Mouse (Mus musculus) neural tube, embryonic 15.5 days (tissue): ENCODE measurements around the gene Zfp354c. TPM values are rescaled to one million over a fixed set of nuclear protein-coding genes. Genes with fewer than 3 reads are reported as not detected.

Experiments used
- ATAC-seq: fragments of 200-750 bp; cut with Nextera tagmentation; 2 replicates; pipeline ENCODE4 v1.8.0; 2017; ENCODE audit warnings: mild to moderate bottlenecking, moderate TSS enrichment, moderate library complexity; ENCODE audit not compliant: low FRiP score
- H3K27ac ChIP-seq: fragments of 300-500 bp; sonication (generic); replicated peaks from 2 replicates; pipeline ENCODE4 v1.5.1; 2015; ENCODE audit warnings: mild to moderate bottlenecking, inconsistent platforms
- H3K27me3 ChIP-seq: fragments of 300-500 bp; sonication (generic); replicated peaks from 2 replicates; pipeline ENCODE4 v1.6.1; 2015; ENCODE audit warnings: inconsistent platforms
- H3K36me3 ChIP-seq: fragments of 300-500 bp; sonication (generic); 2 replicates; pipeline ENCODE4 v1.6.1; 2015; ENCODE audit warnings: inconsistent platforms
- H3K4me1 ChIP-seq: fragments of 300-500 bp; sonication (generic); 2 replicates; pipeline ENCODE4 v1.6.1; 2015; ENCODE audit warnings: inconsistent platforms
- H3K4me2 ChIP-seq: fragments of 300-500 bp; sonication (generic); 2 replicates; pipeline ENCODE4 v1.6.1; 2015; ENCODE audit warnings: inconsistent platforms, mild to moderate bottlenecking, moderate library complexity
- H3K4me3 ChIP-seq: fragments of 300-500 bp; sonication (generic); replicated peaks from 2 replicates; pipeline ENCODE4 v1.5.1; 2015; ENCODE audit warnings: mild to moderate bottlenecking, inconsistent platforms
- H3K9ac ChIP-seq: fragments of 300-500 bp; sonication (generic); replicated peaks from 2 replicates; pipeline ENCODE4 v1.6.1; 2015; ENCODE audit warnings: mild to moderate bottlenecking, inconsistent platforms
- H3K9me3 ChIP-seq: fragments of 300-500 bp; sonication (generic); replicated peaks from 2 replicates; pipeline ENCODE4 v1.6.1; 2016; ENCODE audit warnings: inconsistent platforms
- WGBS: fragments of 180-500 bp; shearing (Covaris S2); methylation state at CpG from one replicate; pipeline ENCODE4 v1.1.7; 2015; ENCODE audit warnings: mixed read lengths; 5-methylcytosine and 5-hydroxymethylcytosine counted together
- polyA plus RNA-seq: library from polyadenylated mRNA; unstranded; fragments of >200 nt; fragmentation: Nextera tagmentation; extraction: Ambion mirVana; gene quantifications from 2 replicates; pipeline ENCODE4 v1.2.1, GENCODE M21; 2015

Gene Zfp354c
- 45.0 and 52.3 TPM in 2 replicates for polyA plus RNA-seq

DNA sequence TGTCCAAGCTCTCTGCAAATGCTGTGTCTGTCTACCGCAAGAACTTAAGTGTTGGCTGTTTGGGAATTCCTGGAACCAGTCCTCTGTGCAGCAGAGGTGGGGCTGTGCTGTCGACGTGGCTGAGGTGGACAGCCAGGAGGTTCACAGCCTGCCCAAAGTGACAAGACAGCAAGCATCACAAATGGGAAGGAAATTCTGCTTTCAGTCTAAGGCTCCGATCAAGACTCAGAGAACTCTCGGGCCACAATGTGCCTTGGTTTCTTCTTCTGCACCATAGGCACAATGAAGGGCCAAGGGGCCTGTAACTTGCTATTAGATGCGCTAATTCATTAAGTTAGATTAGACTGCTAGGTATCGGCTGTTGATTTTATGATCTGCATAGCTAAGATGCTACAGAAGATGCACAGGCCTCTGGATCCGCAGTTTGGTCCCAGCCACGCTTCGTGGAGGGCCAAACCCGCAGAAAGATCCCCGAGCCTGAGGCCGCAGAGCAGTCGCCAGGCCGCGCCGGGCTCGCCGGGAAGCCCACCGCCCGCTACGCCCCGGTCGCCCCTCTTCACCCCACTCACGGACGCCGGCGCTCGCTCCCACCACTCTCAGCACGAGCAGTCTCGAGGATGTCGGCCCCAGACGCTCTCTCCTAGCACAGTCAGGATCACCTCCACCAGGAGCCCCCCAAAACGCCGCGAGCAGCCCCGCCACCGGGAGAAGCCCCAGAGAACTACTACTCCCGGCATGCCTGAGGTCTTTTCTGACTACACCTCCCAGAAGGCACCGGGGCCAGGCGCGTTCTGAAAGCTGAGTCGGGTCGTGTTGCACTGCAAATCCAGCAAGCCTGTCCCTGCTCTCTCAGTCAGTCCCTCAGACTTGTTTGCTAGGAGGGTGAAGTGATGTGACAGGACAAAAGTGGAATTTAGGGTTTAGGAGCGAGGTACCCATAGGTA is at the start of gene Zfp354c:
TSS of gene Zfp354c (minus strand) at position 715 of the 944 bp plus-strand sequence.
- Histone ChIP-seq H3K27me3 (no peaks in the 10 kb centered on the region), H3K27ac (peak within 1 kb of the TSS; percentile 82), H3K4me3 (peak within 1 kb of the TSS; percentile 74), H3K9me3 (0 out of 2 replicates have a peak, but pooled peaks cover under 1% of the 10 kb centered on the region), H3K36me3 (peaks cover 33% of the 10 kb centered on the region), H3K4me1 (peaks cover 15% of the 10 kb centered on the region), H3K4me2 (peak within 1 kb of the TSS; percentile 67), H3K9ac (peak within 1 kb of the TSS; percentile 86)
- ATAC-seq: peak; percentile 97
- WGBS: 1% methylated on average over 45 of the region's 45 CpGs

DNA sequence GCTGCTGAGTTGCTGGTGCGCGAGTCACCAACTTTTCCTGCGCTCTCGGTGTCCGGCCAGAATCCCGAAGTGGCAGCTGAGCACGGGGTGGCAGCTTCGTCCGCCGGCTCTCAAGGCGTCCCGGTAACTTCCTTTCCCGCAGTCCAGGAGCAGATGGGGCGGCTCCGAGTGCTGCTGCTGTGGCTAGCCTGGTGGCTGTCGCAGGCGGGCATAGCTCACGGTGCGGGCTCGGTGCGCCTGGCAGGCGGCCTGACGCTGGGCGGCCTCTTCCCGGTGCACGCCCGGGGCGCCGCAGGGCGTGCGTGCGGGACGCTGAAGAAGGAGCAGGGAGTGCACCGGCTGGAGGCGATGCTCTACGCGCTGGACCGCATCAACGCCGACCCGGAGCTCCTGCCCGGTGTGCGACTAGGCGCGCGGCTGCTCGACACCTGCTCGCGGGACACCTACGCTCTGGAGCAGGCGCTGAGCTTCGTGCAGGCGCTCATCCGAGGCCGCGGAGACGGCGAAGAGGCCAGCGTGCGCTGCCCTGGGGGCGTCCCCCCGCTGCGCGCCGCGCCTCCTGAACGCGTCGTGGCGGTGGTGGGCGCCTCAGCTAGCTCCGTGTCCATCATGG is 23.6 kb upstream of the Zfp354c start:
- Histone ChIP-seq H3K4me2 (peak overlapping the region; percentile 98), H3K9me3 (no peaks in the 10 kb centered on the region), H3K36me3 (no peaks in the 10 kb centered on the region), H3K4me3 (peak overlapping the region; percentile 48), H3K9ac (peak overlapping the region; percentile 48), H3K4me1 (peaks cover 22% of the 10 kb centered on the region), H3K27ac (no peak overlapping the region), H3K27me3 (peaks cover 64% of the 10 kb centered on the region)
- under 1% methylated on average over 72 of the region's 72 CpGs for WGBS
- no peak for ATAC-seq

GRCm38 (mm10) chr11:50850177-50850735 is 22.7 kb upstream of the Zfp354c start, which contains the start of gene Grm6:
Gene Grm6 (plus strand): TSS chr11:50850685.
- Histone ChIP-seq H3K27me3 (peaks cover 64% of the 10 kb centered on the region), H3K9ac (peak within 1 kb of the TSS; percentile 48), H3K9me3 (no peaks in the 10 kb centered on the region), H3K27ac (no peak within 1 kb of the TSS), H3K4me2 (peak within 1 kb of the TSS; percentile 98), H3K4me3 (peak within 1 kb of the TSS; percentile 48), H3K4me1 (peaks cover 22% of the 10 kb centered on the region), H3K36me3 (no peaks in the 10 kb centered on the region)
- 1% methylated on average over 11 of the region's 11 CpGs for WGBS
- no peak for ATAC-seq

- ATAC-seq: no peak
- 10% methylated on average over 10 of the region's 10 CpGs for WGBS
- no peak overlapping the region for H3K9ac ChIP-seq
- H3K4me3 ChIP-seq: no peak overlapping the region
- peaks cover 64% of the 10 kb centered on the region for H3K27me3 ChIP-seq
- H3K9me3 ChIP-seq: no peaks in the 10 kb centered on the region
- H3K4me2 ChIP-seq: no peak overlapping the region
- no peak overlapping the region for H3K27ac ChIP-seq
- H3K4me1 ChIP-seq: peaks cover 22% of the 10 kb centered on the region
- no peaks in the 10 kb centered on the region for H3K36me3 ChIP-seq
Measured at GRCm38 (mm10) chr11:50849310-50849709, 21.8 kb upstream of the Zfp354c start.

DNA sequence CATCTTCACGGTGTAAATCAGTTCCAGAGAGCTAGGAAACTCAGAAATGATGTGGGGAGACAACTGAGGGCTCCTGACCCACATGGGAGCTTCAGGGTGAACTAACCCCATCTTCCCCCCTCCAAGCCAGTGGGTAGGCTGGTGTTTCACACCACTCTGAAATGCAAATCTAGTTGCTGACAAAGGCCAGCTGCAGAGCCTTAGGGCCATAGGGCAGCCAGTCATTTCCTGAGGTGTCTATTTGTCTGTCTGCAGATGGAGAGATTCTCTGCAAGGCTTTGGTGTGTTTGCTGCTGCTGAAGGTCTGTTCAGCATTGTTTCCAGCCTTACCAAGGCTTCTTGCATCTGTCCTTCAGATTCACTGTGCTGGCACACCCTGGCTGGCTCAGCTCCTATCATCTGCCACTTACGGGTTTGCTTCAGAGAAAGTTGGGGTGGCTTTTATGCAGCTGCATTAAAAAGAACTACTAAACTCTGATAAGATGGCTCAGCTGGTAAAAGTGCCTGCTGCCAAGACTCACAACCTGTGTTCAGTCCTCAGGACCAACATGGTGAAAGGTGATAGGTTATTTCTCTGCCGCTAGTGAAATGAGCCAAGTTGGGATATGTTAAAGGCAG is 21.1 kb upstream of the Zfp354c start:
- Histone ChIP-seq H3K4me3 (no peak overlapping the region), H3K4me1 (peaks cover 22% of the 10 kb centered on the region), H3K27ac (no peak overlapping the region), H3K4me2 (no peak overlapping the region), H3K27me3 (peaks cover 62% of the 10 kb centered on the region), H3K9me3 (no peaks in the 10 kb centered on the region), H3K9ac (no peak overlapping the region), H3K36me3 (no peaks in the 10 kb centered on the region)
- no peak for ATAC-seq
- WGBS: 33% methylated on average over 3 of the region's 3 CpGs

- peaks cover 48% of the 10 kb centered on the region for H3K27me3 ChIP-seq
- H3K4me3 ChIP-seq: no peak overlapping the region
- H3K9ac ChIP-seq: no peak overlapping the region
- WGBS: 64% methylated on average over 5 of the region's 5 CpGs
- no peaks in the 10 kb centered on the region for H3K36me3 ChIP-seq
- no peaks in the 10 kb centered on the region for H3K9me3 ChIP-seq
- ATAC-seq: no peak
- no peak overlapping the region for H3K27ac ChIP-seq
- H3K4me2 ChIP-seq: no peak overlapping the region
- peaks cover 21% of the 10 kb centered on the region for H3K4me1 ChIP-seq
Measured at GRCm38 (mm10) chr11:50847047-50847446, 19.5 kb upstream of the Zfp354c start.

GRCm38 (mm10) chr11:50845951-50846350 is 18.4 kb upstream of the Zfp354c start:
- no peak overlapping the region for H3K27ac ChIP-seq
- H3K4me2 ChIP-seq: no peak overlapping the region
- peaks cover 37% of the 10 kb centered on the region for H3K27me3 ChIP-seq
- no peak for ATAC-seq
- H3K4me3 ChIP-seq: no peak overlapping the region
- peaks cover 14% of the 10 kb centered on the region for H3K4me1 ChIP-seq
- no peak overlapping the region for H3K9ac ChIP-seq
- H3K9me3 ChIP-seq: no peaks in the 10 kb centered on the region
- 93% methylated on average over 3 of the region's 3 CpGs for WGBS
- H3K36me3 ChIP-seq: no peaks in the 10 kb centered on the region

DNA sequence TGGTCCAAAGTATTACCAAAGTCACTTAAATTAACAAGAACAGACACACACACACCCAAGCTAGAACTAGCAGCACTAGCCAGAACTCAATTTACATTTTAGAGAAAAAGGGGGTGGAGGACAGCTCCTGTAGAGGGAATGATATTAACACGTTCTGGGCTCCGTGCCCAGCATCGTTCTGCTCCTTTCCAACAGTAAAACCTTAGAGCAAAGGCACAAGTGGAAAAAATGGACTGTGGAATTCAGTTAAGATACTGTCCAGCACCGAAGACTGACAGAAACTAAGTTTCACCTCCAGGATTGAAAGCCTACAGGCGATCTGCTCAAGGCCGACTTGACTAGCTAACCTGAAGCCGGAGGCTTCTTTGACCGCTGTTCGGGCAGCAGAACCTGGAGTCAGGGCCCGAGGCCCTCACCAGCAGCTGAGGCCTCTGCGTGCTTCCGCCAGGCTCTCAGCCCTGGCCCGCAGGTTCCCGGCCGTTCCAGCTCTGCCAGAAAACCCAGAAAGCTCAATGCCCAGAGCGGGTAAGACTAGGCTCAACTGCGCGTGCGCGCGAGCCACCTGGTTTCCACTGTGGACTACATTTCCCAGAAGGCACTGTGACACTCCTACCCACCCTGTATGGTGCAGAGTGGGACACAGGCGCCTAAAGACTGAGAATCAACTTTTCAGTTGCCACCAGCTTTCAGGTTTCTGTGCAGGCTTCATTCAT is 13.7 kb upstream of the Zfp354c start, which contains the start of gene Zfp879:
TSS of gene Zfp879 (minus strand) at position 530 of the 713 bp plus-strand sequence.
- H3K4me3 ChIP-seq: peak within 1 kb of the TSS; percentile 47
- peak; percentile 98 for ATAC-seq
- 20% methylated on average over 22 of the region's 22 CpGs for WGBS

GRCm38 (mm10) chr11:50835727-50836126 is 8.2 kb upstream of the Zfp354c start:
- H3K9me3 ChIP-seq: peaks cover 10% of the 10 kb centered on the region; the same call in 1 of the 2 replicates
- H3K4me2 ChIP-seq: no peak overlapping the region
- no peak overlapping the region for H3K27ac ChIP-seq
- peaks cover 6% of the 10 kb centered on the region for H3K4me1 ChIP-seq
- no peak overlapping the region for H3K9ac ChIP-seq
- 90% methylated on average over 4 of the region's 4 CpGs for WGBS
- H3K36me3 ChIP-seq: peaks cover 19% of the 10 kb centered on the region
- no peaks in the 10 kb centered on the region for H3K27me3 ChIP-seq
- ATAC-seq: no peak
- no peak overlapping the region for H3K4me3 ChIP-seq

More for the DNA sequence above, 13.7 kb upstream of the Zfp354c start, which contains the start of gene Zfp879:
- Histone ChIP-seq H3K4me1 (peaks cover 12% of the 10 kb centered on the region), H3K27me3 (no peaks in the 10 kb centered on the region; the same call in 1 of the 2 replicates), H3K36me3 (0 out of 2 replicates have a peak, but pooled peaks cover 4% of the 10 kb centered on the region), H3K9me3 (no peaks in the 10 kb centered on the region), H3K4me2 (peak within 1 kb of the TSS; percentile 73), H3K9ac (peak within 1 kb of the TSS; percentile 59), H3K27ac (peak within 1 kb of the TSS; percentile 82)

DNA sequence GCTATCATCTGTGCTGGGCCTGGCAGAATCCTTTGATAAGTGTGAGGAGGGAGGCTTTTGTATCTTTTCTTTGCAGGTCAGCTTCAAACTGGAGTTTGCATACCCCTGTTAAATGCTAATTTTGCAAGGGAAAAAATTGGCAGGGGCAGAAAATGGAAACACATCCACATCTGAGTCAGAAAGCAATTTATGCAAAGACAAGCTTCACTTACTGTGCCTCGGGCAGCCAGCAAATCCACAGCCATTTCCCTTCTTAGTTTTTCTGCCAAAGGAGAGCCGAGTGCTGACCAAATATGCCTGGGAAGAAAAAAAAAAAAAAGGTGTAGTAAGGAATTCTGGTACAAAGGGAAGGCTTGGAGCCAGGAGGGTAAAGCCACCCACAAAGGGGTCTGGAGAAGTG is 1.3 kb downstream of the Zfp354c start:
- WGBS: 44% methylated on average over 2 of the region's 2 CpGs
- Histone ChIP-seq H3K27me3 (no peaks in the 10 kb centered on the region), H3K4me3 (peak overlapping the region; percentile 74), H3K4me2 (peak overlapping the region; percentile 67), H3K27ac (no peak overlapping the region), H3K4me1 (peaks cover 15% of the 10 kb centered on the region), H3K9me3 (no peaks in the 10 kb centered on the region), H3K9ac (peak overlapping the region; percentile 86; the same call in 1 of the 2 replicates), H3K36me3 (peaks cover 42% of the 10 kb centered on the region)
- no peak for ATAC-seq
